Mouse (Mus musculus): ENCODE measurements around the gene Pth2. TPM values are rescaled to one million over a fixed set of nuclear protein-coding genes. Genes with fewer than 3 reads are reported as not detected.
A peak's percentile ranks its signal among the peaks of the same experiment; 100 is the strongest.

Pth2 gene
- total and polyA plus RNA-seq, 3 experiments = not detected

- H3K4me1 ChIP-seq (ENCODE audit: control insufficient read depth in 1 of 2, insufficient read depth in 2 of 2, low read length in 2 of 2) = no peaks in the 10 kb centered on the region; a peak in 2 of 4 replicates
- H3K9ac ChIP-seq (ENCODE audit: control insufficient read depth, low read depth, low read length, poor library complexity, severe bottlenecking) = peak within 1 kb of the TSS; percentile 60
- H3K4me3 ChIP-seq (ENCODE audit: control insufficient read depth in 1 of 2, insufficient read depth in 1 of 2, low read depth in 2 of 2, low read length in 2 of 2) = peak within 1 kb of the TSS; percentile 30 to 50; a peak in 3 of 4 replicates
- H3K27ac ChIP-seq (ENCODE audit: control insufficient read depth, low read depth, low read length) = no peak within 1 kb of the TSS
- DNase-seq (ENCODE audit: low read depth, low spot score) = peak; percentile 51
- no peak for TF ChIP-seq MYB (IDR thresholded peaks at IDR 0.05; ENCODE audit: low read depth, low read length)
- no peaks in the 10 kb centered on the region for H3K9me3 ChIP-seq (replicated peaks; ENCODE audit: insufficient read depth, low read length)
- H3K79me2 ChIP-seq (ENCODE audit: control insufficient read depth, insufficient read depth, low read length, poor library complexity) = no peaks in the 10 kb centered on the region
- peaks cover 0 to 4% of the 10 kb centered on the region in 2 experiments; a peak in 1 of 4 replicates for H3K36me3 ChIP-seq (ENCODE audit: control insufficient read depth in 1 of 2, insufficient read depth in 2 of 2, low read length in 2 of 2)
- H3K27me3 ChIP-seq (ENCODE audit: control insufficient read depth in 1 of 2, insufficient read depth in 2 of 2, low read length in 2 of 2) = peaks cover 4 to 9% of the 10 kb centered on the region in 2 experiments
Measured at GRCm38 (mm10) chr7:45163735-45164490, 16.9 kb upstream of the Pth2 start, which contains the start of gene Slc17a7. TSS of gene Slc17a7 (plus strand) at chr7:45163949.

- Histone ChIP-seq H3K79me2 (ENCODE audit: control insufficient read depth, insufficient read depth, low read length, poor library complexity) (no peaks in the 10 kb centered on the region), H3K27ac (ENCODE audit: control insufficient read depth, low read depth, low read length) (no peak overlapping the region), H3K36me3 (ENCODE audit: control insufficient read depth in 1 of 2, insufficient read depth in 2 of 2, low read length in 2 of 2) (peaks cover 0 to 4% of the 10 kb centered on the region in 2 experiments; a peak in 1 of 4 replicates), H3K27me3 (ENCODE audit: control insufficient read depth in 1 of 2, insufficient read depth in 2 of 2, low read length in 2 of 2) (peaks cover 4 to 9% of the 10 kb centered on the region in 2 experiments), H3K9me3 (replicated peaks; ENCODE audit: insufficient read depth, low read length) (no peaks in the 10 kb centered on the region), H3K4me3 (ENCODE audit: control insufficient read depth in 1 of 2, insufficient read depth in 1 of 2, low read depth in 2 of 2, low read length in 2 of 2) (no peak overlapping the region), H3K9ac (ENCODE audit: control insufficient read depth, low read depth, low read length, poor library complexity, severe bottlenecking) (no peak overlapping the region), H3K4me1 (ENCODE audit: control insufficient read depth in 1 of 2, insufficient read depth in 2 of 2, low read length in 2 of 2) (no peaks in the 10 kb centered on the region; a peak in 2 of 4 replicates)
- TF ChIP-seq JUND (IDR thresholded peaks at IDR 0.05; ENCODE audit: low read depth, low read length) (no peak), KAT2A (conservative IDR thresholded peaks at IDR 0.05; ENCODE audit: low read depth, low read length) (no peak), EP300 (IDR thresholded peaks at IDR 0.05; ENCODE audit: low read depth in 1 of 2, low read length in 2 of 2) (no peak), MXI1 (IDR thresholded peaks at IDR 0.05; ENCODE audit: low read depth, low read length) (no peak), ZNF384 (IDR thresholded peaks at IDR 0.05; ENCODE audit: low read depth, low read length) (no peak), ETS1 (IDR thresholded peaks at IDR 0.05; ENCODE audit: low read depth, low read length) (no peak)
- no peak for DNase-seq (ENCODE audit: low read depth, low spot score)
Measured at GRCm38 (mm10) chr7:45164833-45165232, 16.0 kb upstream of the Pth2 start.

GRCm38 (mm10) chr7:45165701-45166100, 15.1 kb upstream of the Pth2 start:
- no peak overlapping the region for H3K9ac ChIP-seq (ENCODE audit: control insufficient read depth, low read depth, low read length, poor library complexity, severe bottlenecking)
- no peak overlapping the region for H3K4me3 ChIP-seq (ENCODE audit: control insufficient read depth in 1 of 2, insufficient read depth in 1 of 2, low read depth in 2 of 2, low read length in 2 of 2)
- H3K79me2 ChIP-seq (ENCODE audit: control insufficient read depth, insufficient read depth, low read length, poor library complexity) = no peaks in the 10 kb centered on the region
- peaks cover 0 to 4% of the 10 kb centered on the region in 2 experiments; a peak in 1 of 4 replicates for H3K36me3 ChIP-seq (ENCODE audit: control insufficient read depth in 1 of 2, insufficient read depth in 2 of 2, low read length in 2 of 2)
- TF ChIP-seq MYC (IDR thresholded peaks at IDR 0.05; ENCODE audit: low read depth, low read length) (no peak), SMC3 (IDR thresholded peaks at IDR 0.05; ENCODE audit: low read depth, low read length) (no peak), TAL1 (IDR thresholded peaks at IDR 0.05; ENCODE audit: low read length) (no peak), USF2 (IDR thresholded peaks at IDR 0.05; ENCODE audit: borderline replicate concordance in 1 of 2, insufficient read depth in 1 of 2, low read depth in 1 of 2, low read length in 2 of 2) (no peak), RCOR1 (IDR thresholded peaks at IDR 0.05; ENCODE audit: low read depth, low read length) (no peak), CHD2 (IDR thresholded peaks at IDR 0.05; ENCODE audit: low read length) (no peak), RAD21 (IDR thresholded peaks at IDR 0.05; ENCODE audit: low read depth, low read length) (no peak), MEF2A (IDR thresholded peaks at IDR 0.05; ENCODE audit: extremely low read depth, insufficient replicate concordance, low read depth, low read length, poor library complexity, severe bottlenecking) (no peak), KAT2A (conservative IDR thresholded peaks at IDR 0.05; ENCODE audit: low read depth, low read length) (no peak), POLR2AphosphoS2 (IDR thresholded peaks at IDR 0.05; ENCODE audit: low read length) (no peak), BHLHE40 (IDR thresholded peaks at IDR 0.05; ENCODE audit: borderline replicate concordance, low read depth, low read length) (no peak), SIN3A (IDR thresholded peaks at IDR 0.05; ENCODE audit: low read length) (no peak), MAFK (IDR thresholded peaks at IDR 0.05; ENCODE audit: borderline replicate concordance, low read depth, low read length) (no peak), ELF1 (IDR thresholded peaks at IDR 0.05; ENCODE audit: low read depth, low read length) (no peak), TBP (IDR thresholded peaks at IDR 0.05; ENCODE audit: low read depth, low read length) (no peak), EP300 (IDR thresholded peaks at IDR 0.05; ENCODE audit: low read depth in 1 of 2, low read length in 2 of 2) (no peak), ZNF384 (IDR thresholded peaks at IDR 0.05; ENCODE audit: low read depth, low read length) (no peak)
- peaks cover 4 to 9% of the 10 kb centered on the region in 2 experiments for H3K27me3 ChIP-seq (ENCODE audit: control insufficient read depth in 1 of 2, insufficient read depth in 2 of 2, low read length in 2 of 2)
- no peaks in the 10 kb centered on the region; a peak in 2 of 4 replicates for H3K4me1 ChIP-seq (ENCODE audit: control insufficient read depth in 1 of 2, insufficient read depth in 2 of 2, low read length in 2 of 2)
- no peak for DNase-seq (ENCODE audit: low read depth, low spot score)
- no peaks in the 10 kb centered on the region for H3K9me3 ChIP-seq (replicated peaks; ENCODE audit: insufficient read depth, low read length)
- no peak overlapping the region for H3K27ac ChIP-seq (ENCODE audit: control insufficient read depth, low read depth, low read length)

Measured in MEL (cell line).